Mouse (Mus musculus): Measurements from ENCODE around the gene Atf3. TPM values are rescaled to one million over a fixed set of nuclear protein-coding genes. Genes with fewer than 3 reads are reported as not detected.

Atf3 gene
- polyA plus RNA-seq, 1 experiment, result 8.4 TPM

GRCm38 (mm10) chr1:191242065-191242698 is 24.3 kb upstream of the Atf3 start:
- no peaks in the 10 kb centered on the region for H3K4me1 ChIP-seq (ENCODE audit: control insufficient read depth, insufficient read depth, low read length)
- TF ChIP-seq CTCF (IDR thresholded peaks at IDR 0.05; ENCODE audit: control insufficient read depth, insufficient read depth, low read length) (no peak), POLR2A (IDR thresholded peaks at IDR 0.05; ENCODE audit: borderline replicate concordance, control insufficient read depth, low read depth, low read length) (no peak)
- H3K27ac ChIP-seq (ENCODE audit: control insufficient read depth, insufficient read depth, low read depth, low read length, poor library complexity), result no peak overlapping the region
- H3K4me3 ChIP-seq (replicated peaks; ENCODE audit: control insufficient read depth, low read depth, low read length), result no peak overlapping the region
- 78% methylated on average over 12 of the region's 12 CpGs for WGBS

GRCm38 (mm10) chr1:191241574-191241973 is 23.7 kb upstream of the Atf3 start:
- no peak for TF ChIP-seq POLR2A (IDR thresholded peaks at IDR 0.05; ENCODE audit: borderline replicate concordance, control insufficient read depth, low read depth, low read length)
- no peak for TF ChIP-seq CTCF (IDR thresholded peaks at IDR 0.05; ENCODE audit: control insufficient read depth, insufficient read depth, low read length)
- Histone ChIP-seq H3K4me3 (replicated peaks; ENCODE audit: control insufficient read depth, low read depth, low read length) (no peak overlapping the region), H3K4me1 (ENCODE audit: control insufficient read depth, insufficient read depth, low read length) (no peaks in the 10 kb centered on the region), H3K27ac (ENCODE audit: control insufficient read depth, insufficient read depth, low read depth, low read length, poor library complexity) (no peak overlapping the region)
- 60% methylated on average over 1 of the region's 1 CpGs for WGBS

GRCm38 (mm10) chr1:191239602-191240001 is 21.8 kb upstream of the Atf3 start:
- H3K4me3 ChIP-seq (replicated peaks; ENCODE audit: control insufficient read depth, low read depth, low read length), result no peak overlapping the region
- no peak overlapping the region for H3K27ac ChIP-seq (ENCODE audit: control insufficient read depth, insufficient read depth, low read depth, low read length, poor library complexity)
- no peak for TF ChIP-seq CTCF (IDR thresholded peaks at IDR 0.05; ENCODE audit: control insufficient read depth, insufficient read depth, low read length)
- no peak for TF ChIP-seq POLR2A (IDR thresholded peaks at IDR 0.05; ENCODE audit: borderline replicate concordance, control insufficient read depth, low read depth, low read length)
- 81% methylated on average over 4 of the region's 4 CpGs for WGBS
- no peaks in the 10 kb centered on the region for H3K4me1 ChIP-seq (ENCODE audit: control insufficient read depth, insufficient read depth, low read length)

GRCm38 (mm10) chr1:191235788-191236542 is 18.1 kb upstream of the Atf3 start:
- TF ChIP-seq POLR2A (IDR thresholded peaks at IDR 0.05; ENCODE audit: borderline replicate concordance, control insufficient read depth, low read depth, low read length) (no peak), CTCF (IDR thresholded peaks at IDR 0.05; ENCODE audit: control insufficient read depth, insufficient read depth, low read length) (no peak)
- no peaks in the 10 kb centered on the region for H3K4me1 ChIP-seq (ENCODE audit: control insufficient read depth, insufficient read depth, low read length)
- WGBS, result 86% methylated on average over 6 of the region's 6 CpGs

GRCm38 (mm10) chr1:191234837-191235236 is 17.0 kb upstream of the Atf3 start:
- Histone ChIP-seq H3K4me1 (ENCODE audit: control insufficient read depth, insufficient read depth, low read length) (no peaks in the 10 kb centered on the region), H3K27ac (ENCODE audit: control insufficient read depth, insufficient read depth, low read depth, low read length, poor library complexity) (no peak overlapping the region), H3K4me3 (replicated peaks; ENCODE audit: control insufficient read depth, low read depth, low read length) (no peak overlapping the region)
- 20% methylated on average over 4 of the region's 4 CpGs for WGBS
- no peak for TF ChIP-seq CTCF (IDR thresholded peaks at IDR 0.05; ENCODE audit: control insufficient read depth, insufficient read depth, low read length)
- TF ChIP-seq POLR2A (IDR thresholded peaks at IDR 0.05; ENCODE audit: borderline replicate concordance, control insufficient read depth, low read depth, low read length), result no peak

More at GRCm38 (mm10) chr1:191235788-191236542, 18.1 kb upstream of the Atf3 start:
- H3K27ac ChIP-seq (ENCODE audit: control insufficient read depth, insufficient read depth, low read depth, low read length, poor library complexity), result no peak overlapping the region
- H3K4me3 ChIP-seq (replicated peaks; ENCODE audit: control insufficient read depth, low read depth, low read length), result no peak overlapping the region

GRCm38 (mm10) chr1:191230355-191230931 is 12.6 kb upstream of the Atf3 start:
- Histone ChIP-seq H3K4me1 (ENCODE audit: control insufficient read depth, insufficient read depth, low read length) (no peaks in the 10 kb centered on the region; the same call in 1 of the 2 replicates), H3K4me3 (replicated peaks; ENCODE audit: control insufficient read depth, low read depth, low read length) (no peak overlapping the region), H3K27ac (ENCODE audit: control insufficient read depth, insufficient read depth, low read depth, low read length, poor library complexity) (no peak overlapping the region)
- WGBS, result 35% methylated on average over 6 of the region's 6 CpGs
- TF ChIP-seq CTCF (IDR thresholded peaks at IDR 0.05; ENCODE audit: control insufficient read depth, insufficient read depth, low read length) (no peak), POLR2A (IDR thresholded peaks at IDR 0.05; ENCODE audit: borderline replicate concordance, control insufficient read depth, low read depth, low read length) (no peak)

GRCm38 (mm10) chr1:191226570-191226969 is 8.7 kb upstream of the Atf3 start:
- TF ChIP-seq CTCF (IDR thresholded peaks at IDR 0.05; ENCODE audit: control insufficient read depth, insufficient read depth, low read length) (no peak), POLR2A (IDR thresholded peaks at IDR 0.05; ENCODE audit: borderline replicate concordance, control insufficient read depth, low read depth, low read length) (no peak)
- H3K4me1 ChIP-seq (ENCODE audit: control insufficient read depth, insufficient read depth, low read length), result peaks cover 2% of the 10 kb centered on the region; the same call in 1 of the 2 replicates
- 68% methylated on average over 2 of the region's 2 CpGs for whole genome bisulfite sequencing
- H3K4me3 ChIP-seq (replicated peaks; ENCODE audit: control insufficient read depth, low read depth, low read length), result no peak overlapping the region
- no peak overlapping the region for H3K27ac ChIP-seq (ENCODE audit: control insufficient read depth, insufficient read depth, low read depth, low read length, poor library complexity)

GRCm38 (mm10) chr1:191225771-191226170 is 7.9 kb upstream of the Atf3 start:
- 80% methylated on average over 2 of the region's 2 CpGs for WGBS
- no peak for TF ChIP-seq POLR2A (IDR thresholded peaks at IDR 0.05; ENCODE audit: borderline replicate concordance, control insufficient read depth, low read depth, low read length)
- TF ChIP-seq CTCF (IDR thresholded peaks at IDR 0.05; ENCODE audit: control insufficient read depth, insufficient read depth, low read length), result no peak
- peaks cover 2% of the 10 kb centered on the region; the same call in 1 of the 2 replicates for H3K4me1 ChIP-seq (ENCODE audit: control insufficient read depth, insufficient read depth, low read length)
- no peak overlapping the region for H3K4me3 ChIP-seq (replicated peaks; ENCODE audit: control insufficient read depth, low read depth, low read length)
- no peak overlapping the region for H3K27ac ChIP-seq (ENCODE audit: control insufficient read depth, insufficient read depth, low read depth, low read length, poor library complexity)
